Mouse (Mus musculus): Measurements from ENCODE around the gene Pdap1.
A peak's percentile ranks its signal among the peaks of the same experiment; 100 is the strongest.
"Not testable (repeated sequence)": the region's sequence is repeated elsewhere in the genome, so short reads cannot be mapped to it uniquely, and the experiment has no call there.

The Pdap1 gene

DNA sequence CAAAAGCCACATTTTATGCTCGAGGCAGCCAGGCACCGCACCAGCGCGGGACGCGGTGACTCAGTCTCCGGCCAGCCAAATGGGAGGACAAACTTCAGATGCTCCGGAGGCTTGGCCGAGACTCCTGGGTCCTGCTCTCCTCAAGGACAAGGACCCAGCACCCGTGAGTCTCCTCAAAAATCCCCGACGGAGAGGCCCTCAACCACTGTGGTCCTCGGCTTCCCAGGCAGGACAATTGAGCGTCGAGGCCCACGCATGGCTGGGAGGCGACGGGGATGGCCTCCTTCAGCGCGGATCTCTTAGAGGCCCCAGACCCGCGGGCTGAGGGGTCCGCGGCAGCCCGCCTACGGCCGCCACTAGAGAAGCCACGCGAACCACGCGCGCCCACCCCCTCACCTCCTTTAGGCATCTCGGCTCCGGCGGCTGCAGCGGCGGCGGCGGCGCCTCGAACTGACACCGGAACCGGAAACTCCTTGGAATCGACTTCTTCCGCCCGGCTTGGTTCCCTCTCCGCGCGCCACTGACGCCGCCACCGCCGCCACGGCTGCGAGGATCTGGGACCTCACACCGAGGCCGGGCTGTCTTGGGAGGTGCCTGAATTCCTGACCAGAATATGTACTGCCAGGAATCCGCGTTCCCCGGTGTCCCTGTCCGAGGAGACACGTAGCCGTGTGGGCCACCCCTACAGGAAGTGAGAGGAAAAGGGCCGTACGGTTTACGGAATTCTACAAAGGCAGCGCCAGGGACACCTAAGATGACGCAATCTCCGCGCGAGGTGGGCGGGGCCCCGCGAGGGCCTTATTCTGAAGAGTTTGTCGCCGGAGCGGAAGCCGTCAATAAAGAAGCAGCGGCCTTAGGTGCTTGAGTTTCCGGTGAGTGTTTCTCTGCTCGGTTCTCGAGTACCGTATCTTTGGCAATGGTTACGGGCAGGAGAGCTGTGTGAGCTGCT, at the start of gene Pdap1, which contains the start of gene Bud31:
TSS of gene Pdap1 (minus strand) at position 668 of the 949 bp plus-strand sequence.
TSS of gene Bud31 (plus strand) at position 792 of the 949 bp plus-strand sequence.
- peak; percentile 60 for DNase-seq (ENCODE audit: extremely low spot score, low read depth, low spot score)

DNA sequence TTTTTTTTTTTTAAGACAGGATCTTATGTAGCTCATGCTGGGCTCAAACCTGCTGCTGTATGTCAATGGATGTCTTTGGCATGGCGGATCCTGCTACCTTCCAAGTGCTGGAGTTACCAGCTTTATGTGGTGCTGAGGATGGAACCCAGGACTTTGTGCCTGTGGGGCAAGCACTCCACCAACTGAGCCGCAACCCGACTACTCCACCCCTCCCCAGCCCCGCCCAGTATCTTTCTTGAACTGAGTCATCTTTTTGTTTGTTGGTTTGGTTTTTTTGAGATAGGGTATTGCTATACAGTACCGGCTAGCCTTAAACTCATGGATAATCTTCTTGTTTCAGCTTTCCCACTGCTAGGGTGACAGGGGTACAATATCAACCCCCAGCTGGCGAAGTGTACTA, 49.4 kb upstream of the Pdap1 start:
- no peak for DNase-seq (ENCODE audit: extremely low spot score, low read depth, low spot score)

DNA sequence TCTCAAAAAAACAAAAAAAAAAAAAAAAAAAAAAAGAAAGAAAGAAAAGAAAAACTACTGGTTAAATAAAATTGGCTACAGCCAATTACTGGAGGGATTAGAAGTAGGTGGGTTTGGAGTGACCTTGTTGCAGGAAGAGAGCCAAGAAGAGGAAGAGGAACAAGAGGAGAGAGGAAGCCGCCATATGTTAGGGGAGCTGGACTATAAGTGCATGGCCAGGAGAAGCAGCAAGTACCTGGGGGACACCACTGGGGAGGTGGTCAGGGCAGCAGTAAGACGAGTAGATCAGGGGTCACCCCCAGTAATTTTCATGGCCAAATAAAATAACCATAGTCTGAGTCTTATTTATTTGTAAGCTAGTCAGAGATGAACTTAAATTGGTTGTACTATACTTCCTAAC, 45.2 kb upstream of the Pdap1 start:
- no peak for DNase-seq (ENCODE audit: extremely low spot score, low read depth, low spot score)

DNA sequence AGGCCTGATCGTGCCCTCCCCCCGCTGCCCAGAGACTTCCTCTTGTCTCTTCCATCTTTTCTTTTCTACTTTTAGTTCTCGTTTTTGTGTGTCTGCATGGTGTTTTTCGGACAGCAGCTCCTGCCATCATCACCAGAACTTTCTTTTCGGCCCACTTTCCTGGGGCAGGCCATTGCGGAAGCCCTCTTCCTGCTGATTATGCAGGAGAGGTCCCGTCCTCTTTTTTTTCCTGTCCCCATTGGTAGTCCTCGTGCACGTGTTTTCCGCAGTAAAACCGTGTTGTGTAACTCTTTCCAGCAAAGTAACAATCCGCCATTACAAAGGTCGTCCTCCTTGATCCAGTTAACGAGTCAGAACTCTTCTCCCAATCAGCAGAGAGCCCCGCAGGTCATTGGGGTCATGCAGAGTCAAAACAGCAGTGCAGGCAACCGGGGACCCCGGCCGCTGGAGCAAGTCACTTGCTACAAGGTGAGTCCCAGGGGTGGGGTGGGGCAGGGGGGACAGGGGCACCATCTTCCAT, 38.5 kb upstream of the Pdap1 start:
- DNase-seq (ENCODE audit: extremely low spot score, low read depth, low spot score), result no peak

DNA sequence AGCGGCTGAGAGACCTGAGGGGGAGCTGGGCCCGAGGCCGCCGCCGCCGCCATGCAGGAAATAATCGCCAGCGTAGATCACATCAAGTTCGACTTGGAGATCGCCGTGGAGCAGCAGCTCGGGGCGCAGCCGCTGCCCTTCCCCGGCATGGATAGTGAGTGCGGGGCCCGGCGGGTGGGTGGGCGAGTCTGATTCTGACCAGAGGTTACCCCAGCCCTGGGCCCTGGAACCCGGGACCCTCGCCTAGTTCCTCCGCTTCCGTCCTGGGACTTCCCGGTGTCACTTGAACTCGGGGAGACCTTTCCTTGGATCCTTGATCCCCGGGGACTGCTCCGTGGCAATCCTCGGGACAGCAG, 27.2 kb upstream of the Pdap1 start:
- no peak for DNase-seq (ENCODE audit: extremely low spot score, low read depth, low spot score)

DNA sequence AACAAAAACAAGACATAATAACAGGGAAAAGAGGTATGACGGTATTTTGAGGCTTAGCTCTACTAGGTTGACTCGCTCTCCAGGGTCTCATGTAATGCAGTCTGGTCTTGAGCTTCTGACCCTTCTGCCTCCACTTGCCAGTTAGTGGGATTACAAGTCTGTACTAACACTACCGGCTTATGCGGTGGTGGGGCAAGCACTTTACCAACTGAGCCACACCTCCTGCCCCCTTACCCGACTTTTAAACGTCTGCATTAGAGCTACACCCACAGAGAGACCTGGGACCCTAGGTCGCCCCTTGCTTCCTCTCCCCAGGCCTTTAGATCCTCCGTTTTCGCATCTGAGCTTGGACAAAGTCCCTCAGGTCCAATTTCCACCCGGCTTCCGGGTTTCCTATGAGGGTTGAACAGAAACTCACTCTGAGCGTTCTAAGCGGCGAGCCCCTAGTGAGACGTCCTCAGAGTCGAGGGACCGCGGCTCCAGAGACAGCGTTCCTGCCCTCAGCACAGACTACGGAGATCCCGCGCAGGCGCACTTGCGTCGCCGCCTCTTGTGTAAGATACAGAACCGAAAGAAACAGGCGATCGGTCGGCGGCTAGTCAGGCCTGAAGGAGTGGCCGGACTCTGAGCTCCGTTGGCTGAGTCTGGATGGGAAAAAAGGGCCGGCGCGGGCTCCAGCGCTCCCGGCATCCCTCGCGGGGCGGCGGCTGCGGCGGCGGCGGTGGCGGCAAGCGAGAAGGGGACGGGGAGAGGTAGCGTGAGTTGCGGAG, 26.7 kb upstream of the Pdap1 start, which contains the start of the genes Ptcd1 and Cpsf4:
TSS of gene Ptcd1 (minus strand) at position 573 of the 770 bp plus-strand sequence.
TSS of gene Cpsf4 (plus strand) at position 678 of the 770 bp plus-strand sequence.
- peak; percentile 94 for DNase-seq (ENCODE audit: extremely low spot score, low read depth, low spot score)

DNA sequence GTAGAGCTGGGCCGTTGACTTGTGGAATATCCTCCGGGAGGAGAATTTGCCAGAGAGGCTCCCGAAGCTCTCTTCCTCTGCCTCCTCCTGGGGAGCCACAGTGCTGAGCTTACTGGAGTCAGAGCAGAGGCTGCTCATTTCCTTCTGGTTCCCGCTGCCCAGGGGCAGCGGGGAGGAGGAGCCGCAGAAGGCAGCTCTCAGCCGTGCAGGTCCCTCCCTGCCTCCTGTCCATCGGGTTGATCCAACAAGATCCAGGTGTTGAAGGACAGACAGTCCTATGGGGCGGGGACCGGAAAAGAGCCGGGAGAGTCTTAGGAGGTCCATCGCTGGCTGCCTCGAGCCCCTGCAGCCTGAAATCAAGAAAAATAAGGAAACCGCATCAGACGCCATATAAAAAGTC, 25.1 kb upstream of the Pdap1 start:
- no peak for DNase-seq (ENCODE audit: extremely low spot score, low read depth, low spot score)

DNA sequence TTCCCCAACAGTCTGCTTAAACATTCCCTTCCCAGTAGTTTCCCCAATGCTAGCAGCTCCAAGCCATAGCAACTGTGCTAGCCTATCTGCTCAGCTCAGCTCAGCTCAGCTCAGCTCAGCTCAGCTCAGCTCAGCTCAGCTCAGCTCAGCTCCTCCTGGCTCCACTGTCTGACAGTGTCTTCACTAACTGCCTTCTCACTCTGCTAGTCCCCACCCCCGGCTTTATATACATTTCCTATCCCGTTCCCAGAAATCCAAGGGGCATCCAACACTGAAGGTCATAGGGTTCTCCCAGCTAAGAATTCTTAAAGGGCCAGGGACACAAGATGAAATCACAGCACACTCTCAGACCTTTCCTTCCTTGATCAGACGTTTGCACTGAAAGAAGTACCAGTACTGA, 24.7 kb upstream of the Pdap1 start:
- no peak for DNase-seq (ENCODE audit: extremely low spot score, low read depth, low spot score)

DNA sequence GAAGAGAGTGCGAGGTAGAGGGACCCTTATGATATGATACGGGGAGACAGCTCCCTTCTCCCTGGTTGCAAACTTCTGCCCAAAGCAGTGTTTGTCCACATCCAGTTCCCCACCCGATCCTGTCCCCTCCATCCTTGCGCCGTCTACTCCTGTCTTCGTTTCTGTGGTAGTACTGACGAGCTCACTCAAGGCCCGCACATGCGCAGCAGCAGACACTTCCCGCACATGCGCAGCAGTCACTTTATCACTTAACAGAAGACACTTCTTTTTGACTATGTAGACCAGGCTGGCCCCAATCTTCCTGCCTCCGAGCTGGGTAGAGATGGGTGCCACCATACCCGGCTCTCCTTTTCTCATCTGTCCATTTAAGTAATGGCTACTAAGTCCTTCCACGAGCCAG, 21.3 kb upstream of the Pdap1 start:
- no peak for DNase-seq (ENCODE audit: extremely low spot score, low read depth, low spot score)

DNA sequence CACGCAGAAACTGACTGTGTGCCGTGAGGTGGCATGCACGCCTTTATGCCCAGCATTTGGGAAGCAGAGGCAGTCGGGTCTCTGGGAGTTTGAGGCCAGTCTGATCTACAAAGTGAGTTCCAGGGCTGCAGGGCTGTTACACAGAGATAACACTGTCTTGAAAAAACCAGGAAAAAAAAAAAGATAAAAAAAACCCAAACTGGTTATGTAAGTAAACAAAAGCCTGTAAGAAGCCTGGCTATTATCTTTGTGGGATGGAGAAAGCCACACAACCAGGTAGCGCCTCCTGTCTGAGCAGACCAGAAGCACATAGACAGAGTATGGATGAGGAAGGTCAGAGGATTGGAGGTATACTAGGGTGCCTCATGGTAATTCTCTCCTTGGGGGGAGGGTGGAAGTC, 12.7 kb upstream of the Pdap1 start:
- no peak for DNase-seq (ENCODE audit: extremely low spot score, low read depth, low spot score)

DNA sequence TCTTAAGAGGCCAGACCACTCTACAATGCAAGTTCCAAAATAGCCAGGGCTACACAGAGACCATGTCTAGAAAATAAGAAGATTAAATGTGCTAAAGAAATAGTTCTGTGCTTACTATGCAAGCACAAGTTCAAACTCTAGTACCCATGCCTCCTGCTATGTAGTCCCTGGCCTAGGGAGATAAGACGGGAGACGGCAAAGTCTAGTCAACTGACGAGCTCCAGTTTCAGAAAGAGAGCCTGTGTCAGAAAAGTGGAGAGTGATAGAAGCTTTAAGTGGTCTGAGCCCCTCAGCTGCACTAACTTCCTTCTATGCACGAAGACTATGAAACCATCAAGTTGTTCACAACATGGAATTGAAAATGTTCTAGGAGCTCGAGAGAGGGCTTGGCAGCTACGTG, 9.3 kb upstream of the Pdap1 start:
- DNase-seq (ENCODE audit: extremely low spot score, low read depth, low spot score), result no peak

DNA sequence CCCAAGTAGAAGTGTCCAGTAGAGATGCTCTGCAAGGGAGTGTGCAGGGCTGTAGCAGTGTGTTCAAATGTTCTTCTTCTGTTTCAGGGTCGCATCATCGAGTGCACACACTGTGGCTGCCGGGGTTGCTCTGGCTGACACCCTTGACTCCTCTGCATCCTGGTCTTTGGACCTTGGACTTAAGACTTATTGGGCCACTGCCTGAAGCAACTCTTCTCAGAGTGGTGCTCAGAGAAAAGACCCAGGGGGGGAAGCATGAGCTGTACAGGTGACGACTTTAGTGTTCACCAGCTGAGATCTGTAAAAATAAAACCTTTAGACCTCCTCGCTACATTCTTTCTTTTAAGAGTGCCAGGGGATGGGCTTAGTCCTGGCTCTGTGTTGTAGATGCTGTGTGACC, 7.7 kb upstream of the Pdap1 start:
- DNase-seq (ENCODE audit: extremely low spot score, low read depth, low spot score), result no peak

DNA sequence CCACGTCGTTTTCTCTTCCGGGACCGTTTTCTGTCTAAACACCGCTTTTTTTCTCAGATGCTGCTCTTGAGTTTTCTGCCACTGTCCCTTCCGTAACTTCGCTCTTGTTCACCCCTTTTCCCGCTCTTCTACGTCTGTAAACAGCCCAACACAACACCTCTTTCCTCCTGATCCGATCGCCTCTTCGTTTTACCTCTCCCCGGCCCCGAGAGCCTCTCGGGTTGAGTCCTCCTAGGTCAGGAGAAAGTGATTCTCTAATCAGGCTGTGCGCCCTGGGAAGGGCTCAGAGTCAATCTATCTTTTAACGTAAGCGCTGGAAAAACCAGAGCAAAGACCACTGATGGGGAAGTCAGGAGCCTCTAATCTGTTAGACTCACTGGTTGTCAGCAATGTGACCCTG, 573 bp upstream of the Pdap1 start:
- no peak for DNase-seq (ENCODE audit: extremely low spot score, low read depth, low spot score)

DNA sequence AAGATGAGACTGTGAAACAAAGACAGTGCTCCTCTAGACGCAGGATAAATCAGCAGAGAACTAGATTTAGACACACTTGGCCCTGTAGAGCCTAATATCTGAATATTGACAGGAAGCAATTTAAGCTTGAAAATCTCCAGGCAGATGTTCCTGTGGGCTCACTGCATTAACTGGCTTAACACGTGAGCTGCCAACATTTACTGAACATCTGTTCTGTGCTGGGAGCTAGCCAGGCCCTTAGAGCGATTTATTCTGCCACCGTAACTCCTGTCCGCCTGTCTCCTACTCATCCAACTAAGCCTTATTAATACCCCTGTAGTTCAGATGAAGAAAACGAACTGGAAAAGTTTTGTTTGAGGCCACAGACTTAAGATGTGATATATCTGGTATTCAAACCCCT, 1.2 kb downstream of the Pdap1 start:
- DNase-seq (ENCODE audit: extremely low spot score, low read depth, low spot score), result no peak

DNA sequence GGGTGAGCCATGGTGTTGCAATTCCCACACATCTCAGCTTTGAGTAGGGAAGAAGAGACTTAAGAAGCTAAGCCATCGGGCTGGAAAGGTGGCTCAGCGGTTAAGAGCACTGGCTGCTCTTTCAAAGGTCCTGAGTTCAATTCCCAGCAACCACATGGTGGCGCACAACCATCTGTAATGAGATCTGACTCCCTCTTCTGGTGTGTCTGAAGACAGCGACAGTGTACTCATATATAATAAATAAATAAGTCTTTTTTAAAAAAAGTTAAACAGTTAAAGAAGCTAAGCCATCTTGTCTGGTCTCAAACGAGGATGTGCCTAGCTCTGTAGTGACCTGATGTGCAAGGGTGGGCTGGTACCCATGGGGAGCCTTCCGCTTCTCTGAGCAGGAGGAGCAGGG, 6.8 kb downstream of the Pdap1 start:
- not testable (repeated sequence) for DNase-seq (ENCODE audit: extremely low spot score, low read depth, low spot score)

DNA sequence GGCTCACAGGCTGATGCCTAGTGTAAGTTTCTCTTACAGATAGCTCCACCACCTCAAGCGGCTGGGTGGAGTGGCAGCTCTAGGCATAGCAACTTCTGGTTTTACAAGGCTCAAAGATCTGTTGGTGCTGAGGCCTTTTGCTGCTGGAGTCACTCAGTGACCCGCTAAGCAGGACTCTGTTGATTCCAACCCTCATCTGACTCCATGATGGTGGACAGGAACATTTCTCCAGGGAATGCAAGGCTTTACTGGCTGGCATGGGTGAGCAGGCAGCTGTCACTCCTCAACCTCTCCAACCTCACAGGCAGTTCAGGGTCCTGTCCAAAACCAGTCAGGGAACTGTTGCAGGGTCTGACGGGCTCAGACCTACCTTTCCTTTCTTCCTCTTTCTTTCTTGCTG, 9.0 kb downstream of the Pdap1 start:
- DNase-seq (ENCODE audit: extremely low spot score, low read depth, low spot score), result no peak

DNA sequence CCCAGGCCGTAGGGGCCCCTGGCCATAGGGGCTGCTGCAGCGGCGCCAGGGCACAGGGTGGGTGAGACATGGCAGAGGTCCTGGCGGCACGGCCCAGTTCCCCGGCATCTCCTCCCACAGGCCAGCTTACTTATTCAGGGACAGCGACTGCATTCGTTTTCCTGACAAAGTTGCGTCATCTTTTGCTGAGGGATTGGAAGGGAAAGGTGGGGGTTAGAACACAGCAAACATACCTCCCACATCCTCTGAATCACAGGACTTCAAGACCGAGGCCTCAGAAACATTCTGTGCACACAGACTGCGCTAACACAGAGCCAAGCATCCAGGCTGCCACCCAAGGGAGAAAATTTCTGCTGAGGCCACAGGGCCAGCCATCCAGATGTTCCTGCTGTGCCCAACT, 9.8 kb downstream of the Pdap1 start:
- no peak for DNase-seq (ENCODE audit: extremely low spot score, low read depth, low spot score)

DNA sequence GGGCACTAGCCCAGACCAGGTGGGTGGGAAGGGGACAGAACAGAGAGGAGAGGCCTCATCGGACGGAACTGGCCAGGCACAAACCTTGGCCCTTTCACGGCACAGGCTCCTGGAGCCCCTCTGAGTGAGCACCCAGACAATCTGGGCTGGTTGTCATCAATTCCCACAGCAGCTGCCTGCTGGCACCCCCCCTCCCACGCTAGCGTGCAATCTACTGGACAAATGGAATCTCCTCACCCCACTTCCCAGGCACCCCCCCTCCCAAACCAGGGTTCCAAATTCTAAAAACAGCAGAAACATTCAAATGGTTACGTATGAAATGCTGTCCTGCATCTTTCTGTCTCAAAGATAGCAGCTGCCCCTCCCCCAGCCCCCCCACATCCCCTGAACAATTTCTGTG, 10.3 kb downstream of the Pdap1 start:
- not testable (repeated sequence) for DNase-seq (ENCODE audit: extremely low spot score, low read depth, low spot score)

DNA sequence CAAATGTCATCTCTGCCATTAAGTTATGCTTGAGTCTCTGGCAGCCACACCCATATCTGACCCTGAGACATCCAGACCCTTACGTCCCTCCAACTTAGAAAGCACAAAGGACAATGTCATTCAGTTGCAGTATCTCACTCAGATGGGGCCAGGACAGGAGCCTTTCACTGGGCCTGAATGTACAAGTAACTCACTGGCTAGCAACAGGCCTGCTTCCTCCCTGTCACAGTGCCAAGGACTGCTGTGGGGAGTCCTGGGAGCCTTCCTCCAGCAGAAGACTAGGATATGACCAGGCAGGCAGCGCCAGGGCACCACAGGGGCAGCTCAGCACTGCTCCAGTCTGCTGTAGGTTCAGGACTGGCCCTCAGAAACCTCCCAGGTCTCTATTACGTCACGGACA, 10.9 kb downstream of the Pdap1 start:
- DNase-seq (ENCODE audit: extremely low spot score, low read depth, low spot score), result no peak

DNA sequence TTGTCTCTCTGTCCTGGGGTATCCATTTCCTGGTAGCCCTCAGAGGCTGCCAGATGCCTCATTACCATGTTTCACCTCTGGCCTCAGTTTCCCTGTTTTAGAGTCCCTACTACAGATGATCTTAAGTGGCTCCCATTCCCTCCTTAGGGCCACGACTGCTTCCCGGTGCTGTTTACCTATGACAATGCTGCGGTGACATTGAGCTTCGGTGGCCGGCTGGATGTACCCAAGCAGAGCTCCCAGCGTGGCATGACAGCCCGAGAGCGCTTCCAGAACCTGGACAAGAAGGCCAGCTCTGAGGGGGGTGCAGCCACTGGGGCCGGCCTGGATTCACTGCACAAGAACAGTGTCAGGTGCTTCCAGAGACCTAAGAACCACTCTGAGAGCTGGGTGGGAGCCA, 13.5 kb downstream of the Pdap1 start:
- DNase-seq (ENCODE audit: extremely low spot score, low read depth, low spot score), result no peak

DNA sequence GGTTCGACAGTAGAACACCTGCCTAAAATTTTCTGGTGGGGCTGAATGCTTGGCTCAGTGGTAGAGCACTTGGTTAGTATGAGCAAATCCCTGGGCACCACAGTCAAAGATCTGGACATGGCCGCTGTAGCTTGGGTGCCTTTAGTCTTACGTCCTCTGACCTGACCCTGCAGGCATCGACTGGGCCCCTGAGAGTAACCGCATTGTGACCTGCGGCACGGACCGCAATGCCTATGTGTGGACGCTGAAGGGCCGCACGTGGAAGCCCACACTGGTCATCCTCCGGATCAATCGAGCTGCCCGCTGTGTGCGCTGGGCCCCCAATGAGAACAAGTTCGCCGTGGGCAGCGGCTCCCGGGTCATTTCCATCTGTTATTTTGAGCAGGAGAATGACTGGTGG, 16.6 kb downstream of the Pdap1 start:
- no peak for DNase-seq (ENCODE audit: extremely low spot score, low read depth, low spot score)

DNA sequence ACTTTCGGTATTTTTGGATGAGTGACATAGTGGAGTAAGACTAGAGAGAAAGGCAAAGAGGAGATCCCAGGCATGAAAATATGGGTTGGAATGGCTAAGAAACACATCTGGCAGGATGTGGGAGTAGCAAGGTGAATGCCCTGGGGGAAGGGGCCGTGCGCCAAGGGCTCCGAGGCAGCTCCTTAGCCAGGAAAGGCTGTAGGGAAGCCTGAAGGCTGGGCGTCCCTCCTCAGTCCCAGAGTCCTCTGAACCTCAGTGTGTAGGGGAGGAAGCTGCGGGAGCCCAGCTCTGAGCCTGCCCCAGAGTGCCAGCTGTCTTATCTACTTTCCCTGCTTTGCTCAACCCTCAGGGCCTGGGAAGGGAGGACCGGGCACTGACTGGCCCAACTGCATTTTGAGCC, 19.1 kb downstream of the Pdap1 start:
- no peak for DNase-seq (ENCODE audit: extremely low spot score, low read depth, low spot score)

All from hindlimb bud, embryonic 11.5 days (tissue).